Mouse (Mus musculus) C2C12 (cell line): ENCODE data around the gene Bank1. TPM values are rescaled to one million over a fixed set of nuclear protein-coding genes. Genes with fewer than 3 reads are reported as not detected.

Experiments used
- H3K27me3 ChIP-seq: one replicate; pipeline ENCODE4 v1.6.1; 2011; ENCODE audit not compliant: control insufficient read depth, insufficient read depth, insufficient read length
- H3K36me3 ChIP-seq: one replicate; pipeline ENCODE4 v1.6.1; 2011; ENCODE audit not compliant: control insufficient read depth, insufficient read depth
- H3K4me3 ChIP-seq: one replicate; pipeline ENCODE4 v1.5.1; 2011; ENCODE audit warnings: mild to moderate bottlenecking, control low read depth; ENCODE audit not compliant: poor library complexity, insufficient read depth, severe bottlenecking
- H3K79me2 ChIP-seq: one replicate; pipeline ENCODE4 v1.6.1; 2011; ENCODE audit not compliant: control insufficient read depth, insufficient read depth
- H3K79me3 ChIP-seq: one replicate; pipeline ENCODE4 v1.6.1; 2011; ENCODE audit warnings: low read depth, control low read depth
- H3ac ChIP-seq: one replicate; pipeline ENCODE3; 2011; ENCODE audit warnings: low read depth; ENCODE audit not compliant: control insufficient read depth, insufficient read length
- CEBPB ChIP-seq: IDR thresholded peaks from one replicate; pipeline ENCODE4 v1.6.1; 2011; ENCODE audit warnings: low read depth, mild to moderate bottlenecking, control low read depth, moderate library complexity
- CTCF ChIP-seq: IDR thresholded peaks from one replicate; pipeline ENCODE4 v1.5.1; 2011; ENCODE audit not compliant: control insufficient read depth, insufficient read depth, insufficient read length
- FOSL1 ChIP-seq: IDR thresholded peaks from one replicate; pipeline ENCODE4 v1.8.0; 2011; ENCODE audit warnings: mild to moderate bottlenecking, low read length; ENCODE audit not compliant: poor library complexity, insufficient read depth, severe bottlenecking
- MAX ChIP-seq: IDR thresholded peaks from one replicate; pipeline ENCODE4 v1.6.1; 2011; ENCODE audit warnings: mild to moderate bottlenecking, control low read depth
- MYOD1 ChIP-seq: IDR thresholded peaks from one replicate; pipeline ENCODE4 v1.6.1; 2011; ENCODE audit warnings: low read depth; ENCODE audit not compliant: control insufficient read depth, insufficient read length
- MYOG ChIP-seq: IDR thresholded peaks from one replicate; pipeline ENCODE4 v1.6.1; 2011; ENCODE audit not compliant: control insufficient read depth, insufficient read length; ENCODE audit errors: extremely low read depth
- USF1 ChIP-seq: IDR thresholded peaks from one replicate; pipeline ENCODE4 v1.6.1; 2011; ENCODE audit warnings: low read depth, mild to moderate bottlenecking, control low read depth, moderate library complexity
- polyA plus RNA-seq: library from polyadenylated mRNA; unstranded; fragments of >200 nt; fragmentation: generic; extraction: Trizol; gene quantifications from one replicate; pipeline ENCODE4 v1.2.1, GENCODE M21; 2012; ENCODE audit warnings: missing spikeins

Bank1 gene
- polyA plus RNA-seq, 1 experiment = not detected

- Histone ChIP-seq H3K27me3 (no peaks in the 10 kb centered on the region), H3K4me3 (no peak overlapping the region), H3ac (no peak overlapping the region), H3K79me2 (no peaks in the 10 kb centered on the region), H3K36me3 (no peaks in the 10 kb centered on the region), H3K79me3 (no peaks in the 10 kb centered on the region)
- TF ChIP-seq CTCF (no peak), MYOG (no peak), FOSL1 (no peak), CEBPB (no peak), MAX (no peak), MYOD1 (no peak), USF1 (no peak)
These were observed 285.8 kb downstream of the Bank1 start for GRCm38 (mm10) chr3:136040041-136040440.

- Histone ChIP-seq H3K79me3 (no peaks in the 10 kb centered on the region), H3K27me3 (no peaks in the 10 kb centered on the region), H3ac (no peak overlapping the region), H3K36me3 (no peaks in the 10 kb centered on the region), H3K79me2 (no peaks in the 10 kb centered on the region), H3K4me3 (no peak overlapping the region)
- no peak for TF ChIP-seq MYOD1
These were observed 286.4 kb downstream of the Bank1 start for GRCm38 (mm10) chr3:136039446-136039845.

GRCm38 (mm10) chr3:136037254-136037653 lies 288.6 kb downstream of the Bank1 start:
- Histone ChIP-seq H3K4me3 (no peak overlapping the region), H3ac (no peak overlapping the region), H3K79me3 (no peaks in the 10 kb centered on the region), H3K36me3 (no peaks in the 10 kb centered on the region), H3K27me3 (no peaks in the 10 kb centered on the region), H3K79me2 (no peaks in the 10 kb centered on the region)
- TF ChIP-seq FOSL1 = no peak
- TF ChIP-seq USF1 = no peak
- TF ChIP-seq MYOG = no peak
- no peak for TF ChIP-seq MYOD1
- no peak for TF ChIP-seq MAX
- no peak for TF ChIP-seq CTCF
- TF ChIP-seq CEBPB = no peak

- TF ChIP-seq MYOG (no peak), MAX (no peak), CTCF (no peak), FOSL1 (no peak), CEBPB (no peak), MYOD1 (no peak), USF1 (no peak)
- Histone ChIP-seq H3K4me3 (no peak overlapping the region), H3K79me3 (no peaks in the 10 kb centered on the region), H3K79me2 (no peaks in the 10 kb centered on the region), H3ac (no peak overlapping the region), H3K27me3 (no peaks in the 10 kb centered on the region), H3K36me3 (no peaks in the 10 kb centered on the region)
These were observed 290.1 kb downstream of the Bank1 start for GRCm38 (mm10) chr3:136035784-136036183.

- Histone ChIP-seq H3K79me3 (no peaks in the 10 kb centered on the region), H3K4me3 (no peak overlapping the region), H3ac (no peak overlapping the region), H3K27me3 (no peaks in the 10 kb centered on the region), H3K36me3 (no peaks in the 10 kb centered on the region), H3K79me2 (no peaks in the 10 kb centered on the region)
- TF ChIP-seq CEBPB (no peak), MYOD1 (no peak), MAX (no peak), MYOG (no peak), FOSL1 (no peak), USF1 (no peak), CTCF (no peak)
These were observed 301.0 kb downstream of the Bank1 start for GRCm38 (mm10) chr3:136024876-136025275.

- TF ChIP-seq MYOD1 = no peak
- Histone ChIP-seq H3ac (no peak overlapping the region), H3K27me3 (no peaks in the 10 kb centered on the region), H3K4me3 (no peak overlapping the region), H3K79me3 (no peaks in the 10 kb centered on the region), H3K36me3 (no peaks in the 10 kb centered on the region), H3K79me2 (no peaks in the 10 kb centered on the region)
These were observed 308.3 kb downstream of the Bank1 start for GRCm38 (mm10) chr3:136017517-136017916.
